Mouse (Mus musculus) midbrain, embryonic 16.5 days (tissue): ENCODE results near the gene Exo5. TPM values are rescaled to one million over a fixed set of nuclear protein-coding genes. Genes with fewer than 3 reads are reported as not detected.

Experiments used
- ATAC-seq: fragments of 200-750 bp; cut with Nextera tagmentation; 2 replicates; pipeline ENCODE4 v1.8.0; 2017; ENCODE audit warnings: moderate TSS enrichment
- H3K27ac ChIP-seq: fragments of 300-500 bp; sonication (generic); 2 replicates; pipeline ENCODE4 v1.5.1; 2014; ENCODE audit warnings: mild to moderate bottlenecking, low read length, mixed read lengths
- H3K27me3 ChIP-seq: fragments of 300-500 bp; sonication (generic); 2 replicates; pipeline ENCODE4 v1.6.1; 2014; ENCODE audit warnings: low read depth, low read length, mixed read lengths; ENCODE audit not compliant: control insufficient read depth, insufficient read depth
- H3K36me3 ChIP-seq: fragments of 300-500 bp; sonication (generic); 2 replicates; pipeline ENCODE4 v1.6.1; 2014; ENCODE audit warnings: mild to moderate bottlenecking, low read length, moderate library complexity, mixed read lengths; ENCODE audit not compliant: control insufficient read depth, insufficient read depth
- H3K4me1 ChIP-seq: fragments of 300-500 bp; sonication (generic); 2 replicates; pipeline ENCODE4 v1.6.1; 2014; ENCODE audit warnings: mild to moderate bottlenecking, low read length, mixed read lengths; ENCODE audit not compliant: control insufficient read depth, insufficient read depth
- H3K4me2 ChIP-seq: fragments of 300-500 bp; sonication (generic); 2 replicates; pipeline ENCODE4 v1.6.1; 2014; ENCODE audit warnings: mild to moderate bottlenecking, low read length, mixed read lengths
- H3K4me3 ChIP-seq: fragments of 300-500 bp; sonication (generic); 2 replicates; pipeline ENCODE4 v1.5.1; 2014; ENCODE audit warnings: low read depth, mild to moderate bottlenecking, low read length, moderate library complexity, mixed read lengths
- H3K9ac ChIP-seq: fragments of 300-500 bp; sonication (generic); 2 replicates; pipeline ENCODE4 v1.6.1; 2014; ENCODE audit warnings: low read depth, low read length, mixed read lengths
- H3K9me3 ChIP-seq: fragments of 300-500 bp; sonication (generic); replicated peaks from 2 replicates; pipeline ENCODE4 v1.6.1; 2014; ENCODE audit warnings: mild to moderate bottlenecking, low read length, mixed read lengths; ENCODE audit not compliant: control insufficient read depth, poor library complexity, severe bottlenecking
- WGBS: fragments of 180-500 bp; shearing (Covaris S2); extraction: QIAGEN DNeasy Blood & Tissue Kit; methylation state at CpG from one replicate; pipeline ENCODE4 v1.1.7; 2014; 5-methylcytosine and 5-hydroxymethylcytosine counted together
- polyA plus RNA-seq: library from polyadenylated mRNA; unstranded; fragments of >200 nt; fragmentation: Nextera tagmentation; extraction: Ambion mirVana; gene quantifications from 2 replicates; pipeline ENCODE4 v1.2.1, GENCODE M21; 2015

The Exo5 gene
- polyA plus RNA-seq, 1 experiment from 2014 or later = 32.2 TPM

GRCm38 (mm10) chr4:120886131-120886530, 38.7 kb downstream of the Exo5 start:
- ATAC-seq = no peak
- Histone ChIP-seq H3K4me2 (no peak overlapping the region), H3K27me3 (no peaks in the 10 kb centered on the region), H3K27ac (no peak overlapping the region), H3K9me3 (no peaks in the 10 kb centered on the region), H3K4me3 (no peak overlapping the region), H3K36me3 (peaks cover 2% of the 10 kb centered on the region; the same call in 1 of the 2 replicates), H3K9ac (no peak overlapping the region), H3K4me1 (peaks cover 15% of the 10 kb centered on the region)
- 39% methylated on average over 4 of the region's 4 CpGs for WGBS

GRCm38 (mm10) chr4:120885208-120886120, 39.4 kb downstream of the Exo5 start:
- Histone ChIP-seq H3K4me1 (peaks cover 15% of the 10 kb centered on the region), H3K9ac (no peak overlapping the region), H3K27ac (no peak overlapping the region), H3K4me2 (no peak overlapping the region), H3K36me3 (no peaks in the 10 kb centered on the region), H3K9me3 (no peaks in the 10 kb centered on the region), H3K27me3 (no peaks in the 10 kb centered on the region), H3K4me3 (no peak overlapping the region)
- WGBS = 43% methylated on average over 13 of the region's 13 CpGs
- no peak for ATAC-seq

- Histone ChIP-seq H3K4me2 (peak overlapping the region; percentile 11; the same call in 1 of the 2 replicates), H3K4me1 (peaks cover 15% of the 10 kb centered on the region), H3K27me3 (no peaks in the 10 kb centered on the region), H3K4me3 (no peak overlapping the region), H3K27ac (0 out of 2 replicates have a peak overlapping the region, but pooled peaks have one; percentile 28), H3K9me3 (no peaks in the 10 kb centered on the region), H3K9ac (no peak overlapping the region), H3K36me3 (no peaks in the 10 kb centered on the region)
- peak; percentile 92 for ATAC-seq
- WGBS = 22% methylated on average over 5 of the region's 5 CpGs
Measured at GRCm38 (mm10) chr4:120882002-120882625, 42.7 kb downstream of the Exo5 start.

GRCm38 (mm10) chr4:120880731-120881432, 43.9 kb downstream of the Exo5 start:
- 48% methylated on average over 6 of the region's 6 CpGs for WGBS
- Histone ChIP-seq H3K4me3 (no peak overlapping the region), H3K4me2 (no peak overlapping the region), H3K9me3 (no peaks in the 10 kb centered on the region), H3K9ac (no peak overlapping the region), H3K36me3 (no peaks in the 10 kb centered on the region), H3K27me3 (no peaks in the 10 kb centered on the region), H3K27ac (no peak overlapping the region), H3K4me1 (peaks cover 15% of the 10 kb centered on the region)
- ATAC-seq = no peak

GRCm38 (mm10) chr4:120879386-120879785, 45.4 kb downstream of the Exo5 start:
- no peak overlapping the region for H3K4me2 ChIP-seq
- H3K27ac ChIP-seq = no peak overlapping the region
- no peaks in the 10 kb centered on the region for H3K36me3 ChIP-seq
- H3K9me3 ChIP-seq = no peaks in the 10 kb centered on the region
- H3K4me3 ChIP-seq = no peak overlapping the region
- no peak overlapping the region for H3K9ac ChIP-seq
- H3K27me3 ChIP-seq = no peaks in the 10 kb centered on the region
- no peak for ATAC-seq
- peaks cover 13% of the 10 kb centered on the region for H3K4me1 ChIP-seq
- 54% methylated on average over 4 of the region's 4 CpGs for WGBS

- Histone ChIP-seq H3K4me3 (no peak overlapping the region), H3K4me2 (no peak overlapping the region), H3K36me3 (no peaks in the 10 kb centered on the region), H3K27me3 (no peaks in the 10 kb centered on the region), H3K27ac (no peak overlapping the region), H3K9me3 (no peaks in the 10 kb centered on the region), H3K9ac (no peak overlapping the region), H3K4me1 (peaks cover 13% of the 10 kb centered on the region)
- no peak for ATAC-seq
- 62% methylated on average over 3 of the region's 3 CpGs for WGBS
Measured at GRCm38 (mm10) chr4:120878728-120879127, 46.1 kb downstream of the Exo5 start.

- Histone ChIP-seq H3K9me3 (no peaks in the 10 kb centered on the region), H3K27ac (no peak overlapping the region), H3K4me1 (no peaks in the 10 kb centered on the region), H3K4me3 (no peak overlapping the region), H3K27me3 (no peaks in the 10 kb centered on the region), H3K36me3 (no peaks in the 10 kb centered on the region), H3K4me2 (no peak overlapping the region), H3K9ac (no peak overlapping the region)
- ATAC-seq = no peak
- 65% methylated on average over 3 of the region's 3 CpGs for WGBS
Measured at GRCm38 (mm10) chr4:120875961-120876360, 48.9 kb downstream of the Exo5 start.
